Mouse (Mus musculus) brain, embryonic 14.5 days (tissue): ENCODE measurements around the gene Mup2. TPM values are rescaled to one million over a fixed set of nuclear protein-coding genes. Genes with fewer than 3 reads are reported as not detected.
"Not testable (repeated sequence)": the region's sequence is repeated elsewhere in the genome, so short reads cannot be mapped to it uniquely, and the experiment has no call there.

Source experiments
- DNase-seq: peaks from one replicate; pipeline ENCODE4 v3.0.0-alpha.2; 2011; ENCODE audit warnings: low read depth
- polyA plus RNA-seq: library from polyadenylated mRNA; depleted of rRNA; stranded (reverse); fragments of >200 nt; gene quantifications from 2 replicates; pipeline ENCODE4 v1.2.3, GENCODE M21; 2012; rRNA removed

The Mup2 gene
- polyA plus RNA-seq, result not detected in 2 replicates

DNA sequence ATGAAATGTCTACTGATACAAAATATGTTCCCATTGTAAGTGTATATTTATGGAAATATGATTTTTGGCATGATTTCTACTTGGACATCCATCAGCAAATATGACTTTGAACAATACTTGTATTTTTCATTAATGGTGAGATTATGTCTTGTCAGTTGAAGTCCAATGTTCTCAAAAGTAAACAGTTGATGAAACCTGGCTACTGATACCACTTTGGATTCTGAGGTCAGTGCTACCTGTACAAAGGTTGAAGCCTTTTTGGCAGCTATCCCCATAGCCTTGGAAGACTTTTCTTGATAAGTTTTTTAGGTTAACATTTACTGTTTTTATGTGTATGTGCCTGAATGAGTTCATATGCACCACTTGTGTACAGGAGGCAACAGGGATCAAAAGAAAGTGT lies at the start of gene Mup2:
Gene Mup2, minus strand, starts transcription at position 101 of the 400 bp plus-strand sequence.
- DNase-seq, result not testable (repeated sequence)

Other genes starting within 250 kb of the Mup2 start
- not detected in 2 replicates for gene Slc46a2, start 239.2 kb downstream of the Mup2 start, polyA plus RNA-seq
- gene Mup4, start 193.6 kb downstream of the Mup2 start, polyA plus RNA-seq, result not detected in 2 replicates
- gene Mup6, start 190.0 kb downstream of the Mup2 start, polyA plus RNA-seq, result not detected in 2 replicates
- not detected in 2 replicates for gene Mup7, start 83.8 kb downstream of the Mup2 start, polyA plus RNA-seq
- not detected in 2 replicates for gene Mup8, start 68.3 kb upstream of the Mup2 start, polyA plus RNA-seq